Mouse (Mus musculus) retina, embryonic 14.5 days (tissue): Measurements from ENCODE around the gene Tbc1d9b.
"Not testable (repeated sequence)": the region's sequence is repeated elsewhere in the genome, so short reads cannot be mapped to it uniquely, and the experiment has no call there.

Experiments used
- DNase-seq: peaks from one replicate; pipeline ENCODE4 v3.0.0-alpha.2; 2015; ENCODE audit warnings: low spot score

The Tbc1d9b gene

GRCm38 (mm10) chr11:50130811-50131766 is at the start of gene Tbc1d9b:
TSS of gene Tbc1d9b (plus strand) at chr11:50131396.
- DNase-seq: peak; percentile 97

GRCm38 (mm10) chr11:50086211-50086610 is 45.0 kb upstream of the Tbc1d9b start:
- DNase-seq: no peak

- DNase-seq: no peak
Observed at GRCm38 (mm10) chr11:50089840-50090239, 41.4 kb upstream of the Tbc1d9b start.

- DNase-seq: peak; percentile 55
Observed at GRCm38 (mm10) chr11:50090982-50091675, 40.1 kb upstream of the Tbc1d9b start.

- no peak for DNase-seq
Observed at GRCm38 (mm10) chr11:50091681-50092080, 39.5 kb upstream of the Tbc1d9b start.

GRCm38 (mm10) chr11:50095661-50096060 is 35.5 kb upstream of the Tbc1d9b start:
- no peak for DNase-seq

GRCm38 (mm10) chr11:50097091-50097490 is 34.1 kb upstream of the Tbc1d9b start:
- no peak for DNase-seq

GRCm38 (mm10) chr11:50098961-50099481 is 32.2 kb upstream of the Tbc1d9b start:
- DNase-seq: no peak

GRCm38 (mm10) chr11:50099692-50100091 is 31.5 kb upstream of the Tbc1d9b start:
- DNase-seq: no peak

GRCm38 (mm10) chr11:50100548-50101307 is 30.5 kb upstream of the Tbc1d9b start:
- DNase-seq: no peak

GRCm38 (mm10) chr11:50101962-50102361 is 29.2 kb upstream of the Tbc1d9b start:
- DNase-seq: not testable (repeated sequence)

- DNase-seq: no peak
Observed at GRCm38 (mm10) chr11:50104016-50104415, 27.2 kb upstream of the Tbc1d9b start.

- no peak for DNase-seq
Observed at GRCm38 (mm10) chr11:50105237-50105636, 26.0 kb upstream of the Tbc1d9b start.

- no peak for DNase-seq
Observed at GRCm38 (mm10) chr11:50106024-50106423, 25.2 kb upstream of the Tbc1d9b start.

- no peak for DNase-seq
Observed at GRCm38 (mm10) chr11:50108823-50109244, 22.4 kb upstream of the Tbc1d9b start.

GRCm38 (mm10) chr11:50114329-50114728 is 16.9 kb upstream of the Tbc1d9b start:
- peak; percentile 83 for DNase-seq

GRCm38 (mm10) chr11:50122631-50123081 is 8.5 kb upstream of the Tbc1d9b start:
- no peak for DNase-seq

GRCm38 (mm10) chr11:50127781-50128180 is 3.4 kb upstream of the Tbc1d9b start:
- DNase-seq: no peak

GRCm38 (mm10) chr11:50131801-50132201 is 605 bp downstream of the Tbc1d9b start:
- DNase-seq: no peak

GRCm38 (mm10) chr11:50132265-50132664 is 1.1 kb downstream of the Tbc1d9b start:
- DNase-seq: no peak

GRCm38 (mm10) chr11:50134136-50134859 is 3.1 kb downstream of the Tbc1d9b start:
- no peak for DNase-seq
